Mouse (Mus musculus): ENCODE data around the gene Tnnt2. TPM values are rescaled to one million over a fixed set of nuclear protein-coding genes. Genes with fewer than 3 reads are reported as not detected.

Tnnt2 gene
- polyA plus RNA-seq, 1 experiment from 2014 or later = 13.3 TPM

DNA sequence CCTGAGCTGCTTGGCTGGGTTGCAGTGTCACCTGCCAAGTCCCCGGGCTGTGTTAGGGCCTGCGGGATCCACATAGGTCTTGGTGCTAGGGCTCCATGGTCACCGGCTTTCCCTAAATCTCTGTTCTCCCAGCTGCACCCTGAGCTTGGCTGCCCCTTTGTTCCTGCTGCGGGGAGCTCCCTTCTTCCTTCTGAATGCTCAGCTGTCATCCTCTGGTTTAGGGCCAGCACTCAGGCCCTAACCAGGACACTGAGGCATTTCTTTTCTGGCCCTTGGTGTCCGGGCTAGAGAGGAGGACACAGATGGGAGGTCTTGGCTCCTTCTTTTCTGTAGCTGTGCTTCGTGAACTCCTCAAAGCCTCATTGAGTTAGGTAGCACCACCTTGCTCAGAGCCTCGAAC is 14.4 kb upstream of the Tnnt2 start:
- Histone ChIP-seq H3K27ac (no peak overlapping the region), H3K9ac (no peak overlapping the region), H3K9me3 (no peaks in the 10 kb centered on the region), H3K4me2 (replicated peaks) (no peak overlapping the region), H3K36me3 (no peaks in the 10 kb centered on the region), H3K27me3 (replicated peaks) (peaks cover 49% of the 10 kb centered on the region), H3K4me3 (no peak overlapping the region), H3K4me1 (peaks cover 12% of the 10 kb centered on the region)
- no peak for ATAC-seq (ENCODE audit: low FRiP score, low read depth)
- 73% methylated on average over 7 of the region's 7 CpGs for WGBS

DNA sequence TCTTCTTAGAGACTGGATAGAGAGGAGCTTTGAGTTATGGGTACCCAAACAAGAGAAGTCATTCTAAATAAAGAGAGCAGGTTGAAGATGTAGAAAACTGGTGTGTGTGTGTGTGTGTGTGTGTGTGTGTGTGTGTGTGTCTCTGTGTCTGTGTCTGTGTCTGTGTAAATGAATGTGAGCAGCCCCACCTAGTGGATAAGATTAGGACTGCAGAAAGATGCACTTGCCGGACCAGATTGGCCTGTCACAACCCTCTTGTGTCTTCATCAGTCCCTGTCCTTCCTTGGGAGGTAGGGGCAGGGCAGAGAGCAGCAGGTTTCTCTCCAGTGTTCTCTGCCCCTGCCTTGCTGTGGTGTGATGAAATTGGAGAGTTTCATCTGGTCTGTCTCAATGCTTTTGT is 7.2 kb upstream of the Tnnt2 start:
- no peak overlapping the region for H3K4me3 ChIP-seq
- H3K36me3 ChIP-seq = no peaks in the 10 kb centered on the region
- no peak overlapping the region for H3K27ac ChIP-seq
- no peak overlapping the region for H3K4me2 ChIP-seq (replicated peaks)
- WGBS = 32% methylated on average over 1 of the region's 1 CpGs
- no peaks in the 10 kb centered on the region for H3K4me1 ChIP-seq
- H3K9me3 ChIP-seq = no peaks in the 10 kb centered on the region
- no peak for ATAC-seq (ENCODE audit: low FRiP score, low read depth)
- no peak overlapping the region for H3K9ac ChIP-seq
- H3K27me3 ChIP-seq (replicated peaks) = no peaks in the 10 kb centered on the region

DNA sequence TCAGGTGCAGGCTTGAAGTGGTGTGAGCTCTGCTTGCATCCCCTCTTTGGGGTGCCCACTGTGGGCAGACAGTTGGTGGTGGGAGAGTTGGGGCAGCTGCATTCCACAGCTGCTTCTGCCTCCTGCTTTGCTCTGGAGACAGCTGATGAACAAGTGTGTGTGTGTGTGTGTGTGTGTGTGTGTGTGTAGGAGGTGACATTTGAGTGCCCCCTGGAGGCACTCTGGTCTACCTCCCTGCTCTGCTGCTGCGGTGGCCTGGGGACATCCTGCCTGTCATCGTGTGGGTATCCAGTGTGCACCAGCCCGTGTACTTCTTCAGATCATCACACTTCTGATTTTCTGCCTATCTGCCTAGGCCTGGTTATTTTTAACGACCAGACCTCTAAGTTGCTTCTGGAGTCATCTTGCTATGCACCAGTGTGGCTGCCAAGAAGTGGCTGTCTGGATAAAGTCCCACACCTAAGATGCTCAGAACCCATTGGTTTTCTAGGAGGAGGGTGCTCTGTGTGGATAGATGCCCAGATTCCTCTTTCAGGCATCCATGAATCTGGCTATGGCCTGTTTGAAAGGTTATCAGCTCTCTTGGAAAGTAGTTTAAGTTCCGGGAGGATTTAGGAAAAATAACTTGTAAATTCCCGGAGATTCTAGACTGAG is 1.8 kb upstream of the Tnnt2 start:
- 85% methylated on average over 6 of the region's 6 CpGs for WGBS
- no peak overlapping the region for H3K4me2 ChIP-seq (replicated peaks)

DNA sequence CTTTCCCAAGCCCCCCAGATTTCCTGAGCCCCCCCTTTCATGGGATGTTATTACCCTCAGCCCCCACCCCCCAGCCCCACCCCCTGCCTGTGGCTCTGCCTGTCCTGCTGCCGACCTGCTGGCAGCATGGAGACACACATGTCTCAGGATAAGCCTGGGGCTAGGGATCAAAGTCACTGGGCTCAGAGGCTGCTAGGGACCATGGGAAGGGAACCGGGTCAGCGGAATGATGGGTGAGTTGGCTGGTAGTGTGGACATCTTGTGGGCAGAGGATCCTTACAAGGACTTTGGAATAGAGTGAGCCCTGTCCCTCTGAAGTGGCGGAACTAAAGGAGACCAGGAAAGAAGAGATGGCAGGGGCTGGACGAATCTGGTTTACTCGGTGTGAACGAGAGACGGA is 1.2 kb upstream of the Tnnt2 start:
- Histone ChIP-seq H3K9me3 (no peaks in the 10 kb centered on the region), H3K36me3 (no peaks in the 10 kb centered on the region), H3K4me1 (no peaks in the 10 kb centered on the region), H3K4me2 (replicated peaks) (no peak overlapping the region), H3K27me3 (replicated peaks) (no peaks in the 10 kb centered on the region), H3K4me3 (no peak overlapping the region), H3K9ac (no peak overlapping the region), H3K27ac (no peak overlapping the region)
- WGBS = 85% methylated on average over 8 of the region's 8 CpGs
- no peak for ATAC-seq (ENCODE audit: low FRiP score, low read depth)

More for the DNA sequence above, 1.8 kb upstream of the Tnnt2 start:
- Histone ChIP-seq H3K4me1 (no peaks in the 10 kb centered on the region), H3K9me3 (no peaks in the 10 kb centered on the region), H3K36me3 (no peaks in the 10 kb centered on the region), H3K4me3 (no peak overlapping the region), H3K27ac (no peak overlapping the region), H3K27me3 (replicated peaks) (no peaks in the 10 kb centered on the region), H3K9ac (no peak overlapping the region)
- no peak for ATAC-seq (ENCODE audit: low FRiP score, low read depth)

- H3K4me3 ChIP-seq = no peak overlapping the region
- no peak overlapping the region for H3K27ac ChIP-seq
- H3K27me3 ChIP-seq (replicated peaks) = no peaks in the 10 kb centered on the region
- H3K9me3 ChIP-seq = no peaks in the 10 kb centered on the region
- no peak overlapping the region for H3K9ac ChIP-seq
- no peak overlapping the region for H3K4me2 ChIP-seq (replicated peaks)
- no peaks in the 10 kb centered on the region for H3K4me1 ChIP-seq
- WGBS = 84% methylated on average over 4 of the region's 4 CpGs
- no peaks in the 10 kb centered on the region for H3K36me3 ChIP-seq
- no peak for ATAC-seq (ENCODE audit: low FRiP score, low read depth)
Measured at GRCm38 (mm10) chr1:135838626-135839025, 2.5 kb downstream of the Tnnt2 start.

DNA sequence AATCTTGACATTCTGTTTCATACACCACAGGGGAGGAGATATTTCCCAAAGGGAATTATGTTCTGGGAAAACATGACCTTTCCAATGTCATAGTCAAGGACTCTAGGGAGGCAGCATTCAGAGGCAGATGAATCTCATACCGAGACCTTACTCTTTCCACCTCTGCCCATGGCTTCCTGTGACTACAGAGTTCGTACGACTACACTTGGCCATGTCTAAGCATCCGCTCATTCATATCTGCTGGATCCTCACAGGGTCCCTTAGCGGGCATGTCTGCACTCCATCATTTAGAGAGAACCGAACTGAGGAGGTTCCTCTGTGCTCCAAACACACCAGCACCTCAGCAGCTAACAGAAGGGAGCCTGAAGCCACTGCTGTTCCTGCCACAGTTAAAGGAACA is 2.9 kb downstream of the Tnnt2 start:
- WGBS = 82% methylated on average over 6 of the region's 6 CpGs
- Histone ChIP-seq H3K4me3 (no peak overlapping the region), H3K9ac (no peak overlapping the region), H3K4me2 (replicated peaks) (no peak overlapping the region), H3K4me1 (no peaks in the 10 kb centered on the region), H3K27me3 (replicated peaks) (no peaks in the 10 kb centered on the region), H3K9me3 (no peaks in the 10 kb centered on the region), H3K27ac (no peak overlapping the region), H3K36me3 (no peaks in the 10 kb centered on the region)
- no peak for ATAC-seq (ENCODE audit: low FRiP score, low read depth)

DNA sequence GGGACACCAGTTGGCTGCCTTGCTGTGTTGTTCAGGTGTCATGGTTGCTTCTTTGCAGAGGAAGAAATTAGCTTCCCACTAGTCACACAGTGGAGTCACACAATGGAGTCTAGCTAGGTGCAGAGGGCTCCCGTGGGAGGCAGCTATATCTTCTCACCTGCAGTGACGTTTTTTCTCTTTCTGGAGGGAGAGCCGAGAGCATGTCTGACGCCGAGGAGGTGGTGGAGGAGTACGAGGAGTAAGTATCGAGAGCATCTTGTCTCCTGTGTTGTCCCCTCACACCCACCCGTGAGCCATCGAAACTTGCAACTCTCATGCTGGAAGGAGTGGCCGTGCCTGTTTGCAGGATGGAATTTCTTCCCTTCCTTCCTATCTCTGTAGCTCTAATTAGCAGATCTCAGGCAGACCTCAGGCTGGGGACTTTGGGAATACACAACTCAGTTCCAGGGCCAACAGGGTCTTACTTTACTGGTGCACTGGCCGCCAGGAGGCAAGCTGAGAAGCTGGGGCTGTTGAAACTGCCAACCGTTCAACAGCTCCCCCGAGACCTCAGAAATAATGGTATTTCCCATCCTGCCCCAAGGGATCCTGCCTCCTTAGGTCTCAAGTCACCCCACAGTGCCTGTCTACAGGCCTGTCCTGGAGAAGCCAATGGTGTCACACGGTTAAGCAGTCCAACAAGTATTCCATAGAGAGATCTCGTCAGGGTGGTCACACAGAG is 4.7 kb downstream of the Tnnt2 start:
- H3K36me3 ChIP-seq = no peaks in the 10 kb centered on the region
- no peak overlapping the region for H3K9ac ChIP-seq
- H3K9me3 ChIP-seq = no peaks in the 10 kb centered on the region
- H3K4me2 ChIP-seq (replicated peaks) = no peak overlapping the region
- WGBS = 78% methylated on average over 15 of the region's 15 CpGs
- ATAC-seq (ENCODE audit: low FRiP score, low read depth) = no peak
- no peaks in the 10 kb centered on the region for H3K27me3 ChIP-seq (replicated peaks)
- no peaks in the 10 kb centered on the region for H3K4me1 ChIP-seq
- H3K4me3 ChIP-seq = no peak overlapping the region
- H3K27ac ChIP-seq = no peak overlapping the region

- Histone ChIP-seq H3K27ac (no peak overlapping the region), H3K4me2 (replicated peaks) (no peak overlapping the region), H3K27me3 (replicated peaks) (no peaks in the 10 kb centered on the region), H3K9ac (no peak overlapping the region), H3K4me1 (no peaks in the 10 kb centered on the region), H3K36me3 (no peaks in the 10 kb centered on the region), H3K9me3 (no peaks in the 10 kb centered on the region), H3K4me3 (no peak overlapping the region)
- WGBS = 87% methylated on average over 10 of the region's 10 CpGs
- no peak for ATAC-seq (ENCODE audit: low FRiP score, low read depth)
Measured at GRCm38 (mm10) chr1:135843519-135844262, 7.5 kb downstream of the Tnnt2 start.

GRCm38 (mm10) chr1:135844481-135844880 is 8.3 kb downstream of the Tnnt2 start:
- ATAC-seq (ENCODE audit: low FRiP score, low read depth) = no peak
- Histone ChIP-seq H3K9me3 (no peaks in the 10 kb centered on the region), H3K4me1 (no peaks in the 10 kb centered on the region), H3K9ac (no peak overlapping the region), H3K36me3 (no peaks in the 10 kb centered on the region), H3K4me2 (replicated peaks) (no peak overlapping the region), H3K27me3 (replicated peaks) (no peaks in the 10 kb centered on the region), H3K4me3 (no peak overlapping the region), H3K27ac (no peak overlapping the region)
- WGBS = 84% methylated on average over 6 of the region's 6 CpGs

- H3K4me2 ChIP-seq (replicated peaks) = no peak overlapping the region
Measured at GRCm38 (mm10) chr1:135846632-135847031, 10.5 kb downstream of the Tnnt2 start.

GRCm38 (mm10) chr1:135847139-135847562 is 11.0 kb downstream of the Tnnt2 start:
- no peak for ATAC-seq (ENCODE audit: low FRiP score, low read depth)
- no peak overlapping the region for H3K4me2 ChIP-seq (replicated peaks)
- no peak overlapping the region for H3K4me3 ChIP-seq
- 28% methylated on average over 6 of the region's 6 CpGs for WGBS
- no peak overlapping the region for H3K9ac ChIP-seq
- no peak overlapping the region for H3K27ac ChIP-seq
- H3K9me3 ChIP-seq = no peaks in the 10 kb centered on the region
- H3K27me3 ChIP-seq (replicated peaks) = no peaks in the 10 kb centered on the region
- peaks cover 10% of the 10 kb centered on the region for H3K4me1 ChIP-seq
- H3K36me3 ChIP-seq = no peaks in the 10 kb centered on the region

More at GRCm38 (mm10) chr1:135846632-135847031, 10.5 kb downstream of the Tnnt2 start:
- no peaks in the 10 kb centered on the region for H3K36me3 ChIP-seq
- no peak overlapping the region for H3K27ac ChIP-seq
- no peaks in the 10 kb centered on the region for H3K27me3 ChIP-seq (replicated peaks)
- 74% methylated on average over 5 of the region's 5 CpGs for whole genome bisulfite sequencing
- H3K9me3 ChIP-seq = no peaks in the 10 kb centered on the region
- no peak overlapping the region for H3K4me3 ChIP-seq
- no peak overlapping the region for H3K9ac ChIP-seq
- H3K4me1 ChIP-seq = peaks cover 5% of the 10 kb centered on the region
- ATAC-seq (ENCODE audit: low FRiP score, low read depth) = no peak

- H3K4me3 ChIP-seq = no peak overlapping the region
- ATAC-seq (ENCODE audit: low FRiP score, low read depth) = no peak
- no peaks in the 10 kb centered on the region for H3K36me3 ChIP-seq
- no peaks in the 10 kb centered on the region for H3K27me3 ChIP-seq (replicated peaks)
- H3K4me2 ChIP-seq (replicated peaks) = no peak overlapping the region
- no peak overlapping the region for H3K9ac ChIP-seq
- no peak overlapping the region for H3K27ac ChIP-seq
- H3K4me1 ChIP-seq = peaks cover 16% of the 10 kb centered on the region
- 84% methylated on average over 17 of the region's 17 CpGs for WGBS
- H3K9me3 ChIP-seq = no peaks in the 10 kb centered on the region
Measured at GRCm38 (mm10) chr1:135847611-135848351, 11.6 kb downstream of the Tnnt2 start.

All from neural tube, embryonic 12.5 days (tissue).